Mouse (Mus musculus): ENCODE results near the gene Pigv. TPM values are rescaled to one million over a fixed set of nuclear protein-coding genes. Genes with fewer than 3 reads are reported as not detected.
A peak's percentile ranks its signal among the peaks of the same experiment; 100 is the strongest.

Gene Pigv
- polyA plus RNA-seq, 1 experiment from 2014 or later = 14.6 TPM

DNA sequence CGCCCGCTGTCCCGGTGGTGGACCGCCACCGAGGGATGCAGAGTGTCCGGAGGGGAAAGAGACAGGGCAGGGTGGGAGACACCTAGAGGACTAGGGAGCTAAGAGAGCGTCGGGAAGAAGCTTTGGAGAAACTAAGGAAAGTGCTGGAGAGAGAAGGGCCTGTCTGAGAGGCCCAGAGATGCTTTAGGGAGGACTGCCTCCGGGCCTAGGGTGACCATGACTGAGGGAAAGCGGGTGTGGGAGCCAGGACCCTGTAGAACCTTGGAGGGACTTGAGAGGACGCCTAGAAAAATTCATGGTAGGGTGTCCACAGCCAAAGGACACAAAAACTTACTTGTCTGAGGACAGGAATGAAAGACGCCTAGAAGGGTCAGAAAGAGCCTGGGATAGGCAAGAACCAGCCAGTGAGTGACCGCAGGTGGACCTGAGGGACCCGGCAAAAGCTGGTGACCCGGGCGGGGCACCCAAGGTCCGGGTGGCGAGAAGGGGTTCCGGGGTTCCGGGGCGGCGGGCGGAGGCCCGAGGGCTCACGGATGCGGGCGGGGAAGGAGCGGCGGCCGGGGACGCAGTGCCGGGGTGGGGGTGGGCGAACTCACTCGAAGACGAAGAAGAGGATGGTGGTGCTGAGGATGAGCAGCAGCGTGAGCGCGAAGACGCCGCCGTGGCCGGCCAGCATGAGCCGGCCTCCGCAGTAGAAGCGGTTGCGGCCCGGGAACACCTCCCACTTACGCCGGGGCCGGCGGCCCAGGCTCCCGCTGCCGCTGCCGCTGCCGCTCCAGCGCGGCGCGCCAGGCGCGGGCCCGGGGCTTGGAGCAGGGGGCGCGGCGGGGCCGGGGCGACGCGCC, 39.7 kb downstream of the Pigv start:
- H3K9ac ChIP-seq = peak overlapping the region; percentile 87
- peaks cover 31% of the 10 kb centered on the region for H3K4me1 ChIP-seq
- H3K4me2 ChIP-seq = peak overlapping the region; percentile 85
- H3K27ac ChIP-seq = peak overlapping the region; percentile 79
- no peaks in the 10 kb centered on the region for H3K36me3 ChIP-seq
- H3K4me3 ChIP-seq = peak overlapping the region; percentile 80
- peak; percentile 61 for ATAC-seq (ENCODE audit: insufficient number of reproducible peaks, low FRiP score, low TSS enrichment, low read depth)
- H3K9me3 ChIP-seq = no peaks in the 10 kb centered on the region
- H3K27me3 ChIP-seq = no peaks in the 10 kb centered on the region
- WGBS = under 1% methylated on average over 66 of the region's 69 CpGs

GRCm38 (mm10) chr4:133631769-133632411, 40.6 kb downstream of the Pigv start:
- Histone ChIP-seq H3K27ac (peak overlapping the region; percentile 79; the same call in 1 of the 2 replicates), H3K4me3 (peak overlapping the region; percentile 80), H3K36me3 (peaks cover 3% of the 10 kb centered on the region; the same call in 1 of the 2 replicates), H3K27me3 (no peaks in the 10 kb centered on the region), H3K4me1 (peaks cover 31% of the 10 kb centered on the region), H3K4me2 (peak overlapping the region; percentile 85), H3K9me3 (no peaks in the 10 kb centered on the region), H3K9ac (peak overlapping the region; percentile 87; the same call in 1 of the 2 replicates)
- 35% methylated on average over 9 of the region's 9 CpGs for WGBS
- ATAC-seq (ENCODE audit: insufficient number of reproducible peaks, low FRiP score, low TSS enrichment, low read depth) = no peak

- peaks cover 10% of the 10 kb centered on the region for H3K36me3 ChIP-seq
- 70% methylated on average over 14 of the region's 14 CpGs for WGBS
- H3K27me3 ChIP-seq = no peaks in the 10 kb centered on the region
- peak overlapping the region; percentile 17; the same call in 1 of the 2 replicates for H3K4me2 ChIP-seq
- no peaks in the 10 kb centered on the region for H3K9me3 ChIP-seq
- H3K27ac ChIP-seq = no peak overlapping the region
- H3K9ac ChIP-seq = no peak overlapping the region
- H3K4me3 ChIP-seq = no peak overlapping the region
- no peak for ATAC-seq (ENCODE audit: insufficient number of reproducible peaks, low FRiP score, low TSS enrichment, low read depth)
- peaks cover 31% of the 10 kb centered on the region for H3K4me1 ChIP-seq
These were observed 41.2 kb downstream of the Pigv start for GRCm38 (mm10) chr4:133631071-133631768.

GRCm38 (mm10) chr4:133630326-133630920, 42.0 kb downstream of the Pigv start:
- WGBS = 89% methylated on average over 8 of the region's 8 CpGs
- Histone ChIP-seq H3K36me3 (peaks cover 17% of the 10 kb centered on the region), H3K9ac (no peak overlapping the region), H3K27me3 (no peaks in the 10 kb centered on the region), H3K27ac (no peak overlapping the region), H3K4me1 (peaks cover 31% of the 10 kb centered on the region), H3K4me3 (no peak overlapping the region), H3K9me3 (no peaks in the 10 kb centered on the region), H3K4me2 (no peak overlapping the region)
- ATAC-seq (ENCODE audit: insufficient number of reproducible peaks, low FRiP score, low TSS enrichment, low read depth) = no peak

DNA sequence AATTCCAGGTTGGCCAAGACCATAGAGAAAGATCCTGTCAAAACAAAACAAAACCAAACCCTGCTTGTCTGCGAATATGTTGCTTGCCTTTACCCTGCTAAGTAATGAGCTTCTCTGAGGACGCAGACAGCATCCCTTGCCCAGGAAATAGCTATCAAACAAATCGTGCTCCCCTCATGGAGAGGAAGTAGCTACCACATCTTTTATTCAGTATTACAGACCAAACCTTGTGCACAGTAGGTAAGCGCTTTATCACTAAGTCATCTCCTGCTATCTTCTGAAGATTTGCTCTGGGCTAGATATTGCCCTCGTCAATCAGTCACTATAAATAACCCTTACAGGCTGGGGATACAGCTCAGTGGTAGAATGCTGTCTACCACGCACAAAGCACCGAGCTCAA, 43.3 kb downstream of the Pigv start:
- no peaks in the 10 kb centered on the region for H3K27me3 ChIP-seq
- H3K4me3 ChIP-seq = no peak overlapping the region
- ATAC-seq (ENCODE audit: insufficient number of reproducible peaks, low FRiP score, low TSS enrichment, low read depth) = no peak
- no peaks in the 10 kb centered on the region for H3K9me3 ChIP-seq
- H3K9ac ChIP-seq = no peak overlapping the region
- H3K36me3 ChIP-seq = peaks cover 28% of the 10 kb centered on the region
- WGBS = 85% methylated on average over 7 of the region's 7 CpGs
- H3K4me2 ChIP-seq = no peak overlapping the region
- H3K27ac ChIP-seq = no peak overlapping the region
- H3K4me1 ChIP-seq = peaks cover 31% of the 10 kb centered on the region

GRCm38 (mm10) chr4:133628517-133628916, 43.9 kb downstream of the Pigv start:
- Histone ChIP-seq H3K4me3 (no peak overlapping the region), H3K9ac (no peak overlapping the region)
- 83% methylated on average over 2 of the region's 2 CpGs for WGBS

DNA sequence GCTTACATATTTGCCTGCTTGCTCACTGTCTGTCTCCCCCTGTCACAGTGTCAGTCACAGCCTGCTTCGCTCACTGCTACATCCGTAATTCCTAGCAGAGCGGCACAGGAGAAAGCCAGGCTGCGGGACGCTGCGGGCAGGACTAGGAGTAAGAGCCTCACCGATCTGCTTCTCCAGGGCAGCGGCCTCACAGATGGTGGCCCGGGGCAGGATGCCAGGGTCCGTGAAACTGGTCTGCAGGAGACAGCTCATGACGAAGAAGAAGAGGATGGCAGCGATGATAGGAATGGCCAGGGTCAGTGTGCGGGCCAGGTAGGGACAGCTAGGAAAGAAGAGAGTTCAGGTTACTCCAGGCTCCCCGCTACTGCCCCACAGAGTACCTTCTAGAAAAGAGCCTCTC, 45.4 kb downstream of the Pigv start:
- H3K36me3 ChIP-seq = peaks cover 37% of the 10 kb centered on the region
- no peak overlapping the region for H3K27ac ChIP-seq
- no peak for ATAC-seq (ENCODE audit: insufficient number of reproducible peaks, low FRiP score, low TSS enrichment, low read depth)
- no peak overlapping the region for H3K4me2 ChIP-seq
- no peak overlapping the region for H3K4me3 ChIP-seq
- H3K27me3 ChIP-seq = no peaks in the 10 kb centered on the region
- WGBS = 92% methylated on average over 14 of the region's 14 CpGs
- H3K9ac ChIP-seq = no peak overlapping the region
- H3K9me3 ChIP-seq = no peaks in the 10 kb centered on the region
- peaks cover 19% of the 10 kb centered on the region for H3K4me1 ChIP-seq

More at GRCm38 (mm10) chr4:133628517-133628916, 43.9 kb downstream of the Pigv start:
- Histone ChIP-seq H3K27me3 (no peaks in the 10 kb centered on the region), H3K4me1 (peaks cover 28% of the 10 kb centered on the region), H3K4me2 (no peak overlapping the region), H3K9me3 (no peaks in the 10 kb centered on the region), H3K36me3 (peaks cover 33% of the 10 kb centered on the region), H3K27ac (no peak overlapping the region)
- ATAC-seq (ENCODE audit: insufficient number of reproducible peaks, low FRiP score, low TSS enrichment, low read depth) = no peak

DNA sequence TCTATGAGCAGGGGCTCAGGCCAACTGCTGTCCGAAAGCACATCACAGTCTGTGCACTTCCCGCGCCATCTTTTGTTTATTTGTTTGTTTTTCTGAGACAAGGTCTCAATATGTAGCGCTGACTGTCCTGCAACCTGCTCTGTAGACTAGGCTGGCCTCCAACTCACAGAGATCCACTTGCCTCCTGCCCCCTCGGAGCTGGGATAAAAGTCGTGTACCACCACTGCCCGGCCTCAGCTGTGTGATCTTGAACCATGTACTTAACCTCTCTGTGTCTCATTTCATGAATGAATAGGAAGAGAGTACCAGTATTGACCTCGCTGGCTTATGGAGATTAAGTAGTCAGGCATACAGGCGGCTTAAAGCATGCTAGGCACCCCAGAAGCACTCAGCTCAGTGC, 45.8 kb downstream of the Pigv start:
- Histone ChIP-seq H3K27ac (no peak overlapping the region), H3K9me3 (no peaks in the 10 kb centered on the region), H3K4me1 (peaks cover 15% of the 10 kb centered on the region), H3K9ac (no peak overlapping the region), H3K27me3 (no peaks in the 10 kb centered on the region), H3K4me2 (no peak overlapping the region), H3K36me3 (peaks cover 37% of the 10 kb centered on the region), H3K4me3 (no peak overlapping the region)
- no peak for ATAC-seq (ENCODE audit: insufficient number of reproducible peaks, low FRiP score, low TSS enrichment, low read depth)
- WGBS = 90% methylated on average over 9 of the region's 9 CpGs

GRCm38 (mm10) chr4:133626221-133626620, 46.2 kb downstream of the Pigv start:
- no peaks in the 10 kb centered on the region for H3K27me3 ChIP-seq
- ATAC-seq (ENCODE audit: insufficient number of reproducible peaks, low FRiP score, low TSS enrichment, low read depth) = no peak
- H3K36me3 ChIP-seq = peaks cover 40% of the 10 kb centered on the region
- H3K9ac ChIP-seq = no peak overlapping the region
- H3K4me1 ChIP-seq = peaks cover 11% of the 10 kb centered on the region
- WGBS = 51% methylated on average over 5 of the region's 5 CpGs
- H3K4me3 ChIP-seq = no peak overlapping the region
- no peak overlapping the region for H3K4me2 ChIP-seq
- peak overlapping the region; percentile 23; the same call in 1 of the 2 replicates for H3K27ac ChIP-seq
- H3K9me3 ChIP-seq = no peaks in the 10 kb centered on the region

DNA sequence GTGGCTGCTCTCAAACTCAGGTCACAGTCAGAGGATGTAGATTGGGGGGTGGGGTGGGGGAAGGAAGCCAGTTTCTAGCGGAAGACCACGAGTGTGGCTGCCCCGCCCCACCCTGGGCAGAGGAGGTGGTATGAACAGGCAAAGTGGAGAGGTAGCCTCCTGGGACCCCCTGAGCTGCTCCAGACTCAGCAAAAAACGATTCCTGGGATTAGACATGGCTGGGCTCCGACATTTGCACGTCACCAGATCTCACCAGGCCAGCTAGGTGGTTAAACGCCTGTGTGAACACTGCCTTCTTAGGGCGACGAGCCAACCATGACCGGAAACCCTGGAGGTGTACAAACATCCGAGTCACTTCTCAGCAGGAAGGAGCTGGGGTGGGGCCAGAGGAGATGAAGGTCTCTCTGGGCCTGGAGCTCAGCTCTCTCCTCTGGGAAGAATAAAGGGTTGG, 46.8 kb downstream of the Pigv start:
- Histone ChIP-seq H3K4me3 (no peak overlapping the region), H3K27ac (peak overlapping the region; percentile 23; the same call in 1 of the 2 replicates), H3K9ac (no peak overlapping the region), H3K4me2 (no peak overlapping the region), H3K36me3 (peaks cover 46% of the 10 kb centered on the region), H3K9me3 (no peaks in the 10 kb centered on the region), H3K4me1 (peaks cover 5% of the 10 kb centered on the region; the same call in 1 of the 2 replicates), H3K27me3 (no peaks in the 10 kb centered on the region)
- ATAC-seq (ENCODE audit: insufficient number of reproducible peaks, low FRiP score, low TSS enrichment, low read depth) = no peak
- 65% methylated on average over 11 of the region's 11 CpGs for WGBS

- Histone ChIP-seq H3K36me3 (peaks cover 52% of the 10 kb centered on the region), H3K27ac (no peak overlapping the region), H3K27me3 (no peaks in the 10 kb centered on the region), H3K9me3 (no peaks in the 10 kb centered on the region), H3K4me1 (no peaks in the 10 kb centered on the region), H3K9ac (no peak overlapping the region), H3K4me3 (no peak overlapping the region), H3K4me2 (no peak overlapping the region)
- WGBS = 87% methylated on average over 7 of the region's 7 CpGs
- ATAC-seq (ENCODE audit: insufficient number of reproducible peaks, low FRiP score, low TSS enrichment, low read depth) = no peak
These were observed 47.6 kb downstream of the Pigv start for GRCm38 (mm10) chr4:133624830-133625229.
